Mouse (Mus musculus) thymus, postnatal 10 days (tissue): ENCODE data around the gene Agfg2.

Experiments
- DNase-seq, 2 experiments: peaks; one replicate each; pipeline ENCODE4 v3.0.0; 2021; ENCODE audit warnings: low spot score in 2 of 2

The Agfg2 gene

GRCm38 (mm10) chr5:137683388-137684293, 885 bp downstream of the Agfg2 start:
- DNase-seq: peak in 1 of 2 experiments; percentile 47

GRCm38 (mm10) chr5:137682526-137682925, 2.0 kb downstream of the Agfg2 start:
- no peak for DNase-seq

GRCm38 (mm10) chr5:137679726-137680125, 4.8 kb downstream of the Agfg2 start:
- DNase-seq: no peak

GRCm38 (mm10) chr5:137678736-137679135, 5.8 kb downstream of the Agfg2 start:
- no peak for DNase-seq

GRCm38 (mm10) chr5:137677859-137678258, 6.7 kb downstream of the Agfg2 start:
- DNase-seq: no peak

- no peak for DNase-seq
These were observed 9.7 kb downstream of the Agfg2 start for GRCm38 (mm10) chr5:137674786-137675185.

- no peak for DNase-seq
These were observed 11.5 kb downstream of the Agfg2 start for GRCm38 (mm10) chr5:137673015-137673414.

- no peak for DNase-seq
These were observed 12.2 kb downstream of the Agfg2 start for GRCm38 (mm10) chr5:137672361-137672760.

GRCm38 (mm10) chr5:137671443-137672240, 12.9 kb downstream of the Agfg2 start:
- no peak for DNase-seq

- DNase-seq: peak in 1 of 2 experiments; percentile 40
These were observed 14.3 kb downstream of the Agfg2 start for GRCm38 (mm10) chr5:137670240-137670639.

GRCm38 (mm10) chr5:137668971-137669370, 15.6 kb downstream of the Agfg2 start:
- DNase-seq: no peak

- no peak for DNase-seq
These were observed 21.5 kb downstream of the Agfg2 start for GRCm38 (mm10) chr5:137663057-137663456.

- no peak for DNase-seq
These were observed 24.4 kb downstream of the Agfg2 start for GRCm38 (mm10) chr5:137660064-137660688.

- peak in 1 of 2 experiments; percentile 61 for DNase-seq
These were observed 27.5 kb downstream of the Agfg2 start for GRCm38 (mm10) chr5:137656977-137657376.

GRCm38 (mm10) chr5:137654746-137655145, 29.8 kb downstream of the Agfg2 start:
- DNase-seq: peak in 1 of 2 experiments; percentile 60

- no peak for DNase-seq
These were observed 31.2 kb downstream of the Agfg2 start for GRCm38 (mm10) chr5:137653366-137653765.

GRCm38 (mm10) chr5:137652474-137652873, 32.1 kb downstream of the Agfg2 start:
- peak; percentile 51 to 82 for DNase-seq

GRCm38 (mm10) chr5:137649669-137650571, 34.6 kb downstream of the Agfg2 start:
- DNase-seq: no peak

- DNase-seq: no peak
These were observed 35.3 kb downstream of the Agfg2 start for GRCm38 (mm10) chr5:137649251-137649650.

- no peak for DNase-seq
These were observed 36.5 kb downstream of the Agfg2 start for GRCm38 (mm10) chr5:137647827-137648601.
